Mouse (Mus musculus) frontal cortex, postnatal 14 days (tissue): ENCODE measurements around the gene C1qa.

Experiments used
- DNase-seq, 2 experiments: peaks; one replicate each; pipeline ENCODE4 v3.0.0; 2022; ENCODE audit warnings: low spot score in 2 of 2

The C1qa gene

DNA sequence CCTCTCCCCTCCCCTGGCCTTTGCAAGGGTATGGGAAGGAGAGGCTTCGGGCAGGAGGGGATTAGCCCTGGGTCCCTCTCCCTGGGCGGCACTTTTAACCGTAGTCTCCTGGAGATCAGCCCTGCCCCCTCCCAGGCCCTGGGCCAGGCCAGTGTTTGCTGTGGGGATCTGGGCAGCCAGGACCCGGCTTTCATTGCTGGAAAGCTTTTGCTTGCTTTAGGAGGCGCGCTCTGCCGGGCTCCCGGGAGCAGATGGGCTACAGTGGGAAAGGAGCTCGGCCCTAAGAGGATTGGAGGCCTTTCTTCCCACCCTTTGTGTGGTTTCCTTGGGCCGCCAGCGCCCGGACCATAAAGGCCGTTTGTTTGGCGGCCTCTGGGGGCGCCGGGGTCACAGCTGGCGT, 36.8 kb downstream of the C1qa start:
- DNase-seq: no peak

DNA sequence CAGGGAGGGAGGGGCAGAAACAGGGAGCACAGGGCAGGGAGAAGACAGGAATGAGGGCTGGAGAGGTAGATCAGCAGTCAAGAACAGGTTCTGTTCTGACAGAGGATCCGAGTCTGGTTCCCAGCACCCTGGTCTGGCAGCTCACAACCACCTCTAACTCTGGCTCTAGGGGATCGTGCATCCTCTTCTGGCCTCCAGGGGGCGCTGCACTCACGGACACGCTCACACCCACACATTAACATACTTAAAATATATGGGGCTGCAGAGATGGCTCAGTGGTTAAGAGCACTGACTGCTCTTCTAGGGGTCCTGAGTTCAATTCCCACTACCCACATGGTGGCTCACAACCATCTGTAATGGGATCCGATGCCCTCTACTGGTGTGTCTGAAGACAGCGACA, 38.6 kb downstream of the C1qa start:
- no peak for DNase-seq

DNA sequence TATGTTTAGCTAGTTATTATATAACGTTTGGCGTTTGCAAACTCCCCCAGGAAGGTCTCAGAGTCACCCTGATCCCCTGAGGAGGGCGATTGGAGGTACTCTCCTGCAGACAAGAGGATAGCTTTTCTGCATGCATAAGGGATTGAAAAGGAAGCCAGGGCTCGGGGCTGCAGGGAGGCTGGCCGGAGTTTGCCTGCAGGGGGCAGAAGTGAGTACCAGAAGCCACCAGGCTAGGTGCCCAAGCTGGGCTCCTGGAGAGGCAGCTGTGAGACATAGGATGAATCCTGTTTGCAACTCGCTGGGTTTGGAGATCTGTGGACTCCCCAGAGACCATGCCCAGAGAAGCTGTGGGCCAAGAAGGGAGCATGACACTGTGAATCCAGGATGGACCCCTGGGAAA, 43.5 kb downstream of the C1qa start:
- DNase-seq: no peak

DNA sequence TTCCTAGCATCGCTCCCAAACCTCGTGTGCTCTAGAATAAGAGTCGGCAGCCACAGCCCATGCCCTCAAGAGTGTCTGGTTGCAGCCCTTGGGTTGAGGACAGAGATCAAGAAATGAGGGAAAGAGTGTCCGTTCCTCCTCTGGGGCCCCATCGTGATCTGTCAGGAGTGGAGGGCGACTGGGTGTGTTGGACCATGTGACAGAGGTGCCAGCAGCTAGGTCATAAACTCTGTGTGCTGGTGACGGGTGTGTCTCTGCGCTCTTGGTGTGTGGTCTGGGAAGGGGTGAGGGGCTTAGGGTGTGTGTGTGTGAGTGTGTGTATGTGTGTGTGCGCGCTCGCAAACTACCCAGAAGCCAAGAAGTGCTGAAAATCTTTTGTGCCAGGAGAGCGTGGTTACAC, 45.6 kb downstream of the C1qa start:
- no peak for DNase-seq

- no peak for DNase-seq
These were observed 46.5 kb downstream of the C1qa start for GRCm38 (mm10) chr4:136852119-136852518.

GRCm38 (mm10) chr4:136848565-136848964, 50.0 kb downstream of the C1qa start:
- DNase-seq: no peak

DNA sequence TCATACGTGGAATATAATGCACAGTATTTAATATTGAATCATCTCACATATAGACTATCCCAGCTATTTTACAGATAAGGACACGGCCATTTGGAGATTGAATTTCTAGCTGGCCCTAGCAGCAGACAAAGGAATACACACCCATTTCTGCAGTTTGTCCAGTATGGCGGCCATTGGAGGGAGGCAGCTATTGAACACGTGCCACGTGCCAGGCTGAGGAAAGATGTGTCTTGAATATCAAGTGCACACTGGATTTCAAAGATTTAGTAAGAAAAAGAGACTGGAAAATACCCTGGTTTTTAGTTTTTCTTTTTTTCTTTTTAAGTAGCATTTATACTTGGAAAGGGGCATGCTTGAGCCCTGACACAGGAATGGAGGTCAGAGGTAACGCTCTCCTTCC, 51.4 kb downstream of the C1qa start:
- no peak for DNase-seq
